Mouse (Mus musculus): ENCODE results near the gene 2900026A02Rik. TPM values are rescaled to one million over a fixed set of nuclear protein-coding genes. Genes with fewer than 3 reads are reported as not detected.

The 2900026A02Rik gene
- polyA plus RNA-seq, 1 experiment from 2014 or later: 1.5 TPM

- no peak overlapping the region for H3K4me3 ChIP-seq (ENCODE audit: low read depth, low read length)
- no peak overlapping the region for H3K9ac ChIP-seq (ENCODE audit: low read depth, low read length)
- no peak overlapping the region for H3K4me2 ChIP-seq (replicated peaks; ENCODE audit: low read depth, low read length)
- no peaks in the 10 kb centered on the region for H3K4me1 ChIP-seq (replicated peaks; ENCODE audit: control insufficient read depth, insufficient read depth, low read length)
- H3K27ac ChIP-seq (ENCODE audit: low read depth, low read length): no peak overlapping the region
- 91% methylated on average over 12 of the region's 12 CpGs for WGBS
- no peaks in the 10 kb centered on the region for H3K36me3 ChIP-seq (ENCODE audit: control insufficient read depth, insufficient read depth, low read length)
- H3K27me3 ChIP-seq (ENCODE audit: control insufficient read depth, insufficient read depth, low read length): no peaks in the 10 kb centered on the region
- H3K9me3 ChIP-seq (ENCODE audit: control insufficient read depth, low read length): no peaks in the 10 kb centered on the region
- DNase-seq (ENCODE audit: low spot score) (no peak), ATAC-seq (ENCODE audit: low FRiP score) (no peak)
Observed at GRCm38 (mm10) chr5:113195451-113195850, 25.6 kb downstream of the 2900026A02Rik start.

GRCm38 (mm10) chr5:113193762-113194161 lies 27.3 kb downstream of the 2900026A02Rik start:
- H3K4me3 ChIP-seq (ENCODE audit: low read depth, low read length): no peak overlapping the region
- H3K9me3 ChIP-seq (ENCODE audit: control insufficient read depth, low read length): no peaks in the 10 kb centered on the region
- H3K4me1 ChIP-seq (replicated peaks; ENCODE audit: control insufficient read depth, insufficient read depth, low read length): no peaks in the 10 kb centered on the region
- no peaks in the 10 kb centered on the region for H3K27me3 ChIP-seq (ENCODE audit: control insufficient read depth, insufficient read depth, low read length)
- H3K36me3 ChIP-seq (ENCODE audit: control insufficient read depth, insufficient read depth, low read length): no peaks in the 10 kb centered on the region
- no peak for DNase-seq (ENCODE audit: low spot score)
- ATAC-seq (ENCODE audit: low FRiP score): no peak
- H3K9ac ChIP-seq (ENCODE audit: low read depth, low read length): no peak overlapping the region
- 93% methylated on average over 18 of the region's 18 CpGs for WGBS
- no peak overlapping the region for H3K27ac ChIP-seq (ENCODE audit: low read depth, low read length)
- H3K4me2 ChIP-seq (replicated peaks; ENCODE audit: low read depth, low read length): no peak overlapping the region

GRCm38 (mm10) chr5:113191901-113192300 lies 29.1 kb downstream of the 2900026A02Rik start:
- no peak overlapping the region for H3K4me2 ChIP-seq (replicated peaks; ENCODE audit: low read depth, low read length)
- no peak for DNase-seq (ENCODE audit: low spot score)
- no peak overlapping the region for H3K9ac ChIP-seq (ENCODE audit: low read depth, low read length)
- 84% methylated on average over 14 of the region's 14 CpGs for WGBS
- ATAC-seq (ENCODE audit: low FRiP score): no peak
- no peaks in the 10 kb centered on the region for H3K4me1 ChIP-seq (replicated peaks; ENCODE audit: control insufficient read depth, insufficient read depth, low read length)
- no peaks in the 10 kb centered on the region for H3K9me3 ChIP-seq (ENCODE audit: control insufficient read depth, low read length)
- no peaks in the 10 kb centered on the region for H3K36me3 ChIP-seq (ENCODE audit: control insufficient read depth, insufficient read depth, low read length)
- no peak overlapping the region for H3K27ac ChIP-seq (ENCODE audit: low read depth, low read length)
- H3K27me3 ChIP-seq (ENCODE audit: control insufficient read depth, insufficient read depth, low read length): no peaks in the 10 kb centered on the region
- H3K4me3 ChIP-seq (ENCODE audit: low read depth, low read length): no peak overlapping the region

- no peaks in the 10 kb centered on the region for H3K36me3 ChIP-seq (ENCODE audit: control insufficient read depth, insufficient read depth, low read length)
- H3K27me3 ChIP-seq (ENCODE audit: control insufficient read depth, insufficient read depth, low read length): no peaks in the 10 kb centered on the region
- no peak for DNase-seq (ENCODE audit: low spot score)
- 75% methylated on average over 14 of the region's 14 CpGs for WGBS
- H3K4me3 ChIP-seq (ENCODE audit: low read depth, low read length): no peak overlapping the region
- no peak for ATAC-seq (ENCODE audit: low FRiP score)
- H3K27ac ChIP-seq (ENCODE audit: low read depth, low read length): no peak overlapping the region
- H3K9ac ChIP-seq (ENCODE audit: low read depth, low read length): no peak overlapping the region
- no peak overlapping the region for H3K4me2 ChIP-seq (replicated peaks; ENCODE audit: low read depth, low read length)
- no peaks in the 10 kb centered on the region for H3K9me3 ChIP-seq (ENCODE audit: control insufficient read depth, low read length)
- no peaks in the 10 kb centered on the region for H3K4me1 ChIP-seq (replicated peaks; ENCODE audit: control insufficient read depth, insufficient read depth, low read length)
Observed at GRCm38 (mm10) chr5:113190558-113190957, 30.5 kb downstream of the 2900026A02Rik start.

GRCm38 (mm10) chr5:113181441-113181840 lies 39.6 kb downstream of the 2900026A02Rik start:
- no peak overlapping the region for H3K9ac ChIP-seq (ENCODE audit: low read depth, low read length)
- H3K4me3 ChIP-seq (ENCODE audit: low read depth, low read length): no peak overlapping the region
- no peak overlapping the region for H3K27ac ChIP-seq (ENCODE audit: low read depth, low read length)
- H3K4me1 ChIP-seq (replicated peaks; ENCODE audit: control insufficient read depth, insufficient read depth, low read length): peaks cover 6% of the 10 kb centered on the region
- DNase-seq (ENCODE audit: low spot score): no peak
- no peaks in the 10 kb centered on the region for H3K9me3 ChIP-seq (ENCODE audit: control insufficient read depth, low read length)
- 47% methylated on average over 6 of the region's 6 CpGs for WGBS
- H3K4me2 ChIP-seq (replicated peaks; ENCODE audit: low read depth, low read length): no peak overlapping the region
- ATAC-seq (ENCODE audit: low FRiP score): no peak
- no peaks in the 10 kb centered on the region for H3K36me3 ChIP-seq (ENCODE audit: control insufficient read depth, insufficient read depth, low read length)
- no peaks in the 10 kb centered on the region for H3K27me3 ChIP-seq (ENCODE audit: control insufficient read depth, insufficient read depth, low read length)

GRCm38 (mm10) chr5:113180755-113181154 lies 40.3 kb downstream of the 2900026A02Rik start:
- Histone ChIP-seq H3K9me3 (ENCODE audit: control insufficient read depth, low read length) (no peaks in the 10 kb centered on the region), H3K27ac (ENCODE audit: low read depth, low read length) (peak overlapping the region; percentile 70), H3K27me3 (ENCODE audit: control insufficient read depth, insufficient read depth, low read length) (no peaks in the 10 kb centered on the region), H3K4me1 (replicated peaks; ENCODE audit: control insufficient read depth, insufficient read depth, low read length) (peaks cover 6% of the 10 kb centered on the region), H3K9ac (ENCODE audit: low read depth, low read length) (no peak overlapping the region), H3K4me2 (replicated peaks; ENCODE audit: low read depth, low read length) (peak overlapping the region; percentile 46; the same call in 1 of the 2 replicates), H3K36me3 (ENCODE audit: control insufficient read depth, insufficient read depth, low read length) (no peaks in the 10 kb centered on the region), H3K4me3 (ENCODE audit: low read depth, low read length) (no peak overlapping the region)
- WGBS: 80% methylated on average over 15 of the region's 15 CpGs
- ATAC-seq (ENCODE audit: low FRiP score): no peak
- no peak for DNase-seq (ENCODE audit: low spot score)

GRCm38 (mm10) chr5:113179843-113180682 lies 41.0 kb downstream of the 2900026A02Rik start:
- peak overlapping the region; percentile 37 for H3K9ac ChIP-seq (ENCODE audit: low read depth, low read length)
- peak overlapping the region; percentile 71 for H3K27ac ChIP-seq (ENCODE audit: low read depth, low read length)
- H3K27me3 ChIP-seq (ENCODE audit: control insufficient read depth, insufficient read depth, low read length): no peaks in the 10 kb centered on the region
- peak overlapping the region; percentile 46 for H3K4me2 ChIP-seq (replicated peaks; ENCODE audit: low read depth, low read length)
- peak overlapping the region; percentile 18 for H3K4me3 ChIP-seq (ENCODE audit: low read depth, low read length)
- H3K4me1 ChIP-seq (replicated peaks; ENCODE audit: control insufficient read depth, insufficient read depth, low read length): peaks cover 6% of the 10 kb centered on the region
- DNase-seq (ENCODE audit: low spot score) (peak; percentile 94), ATAC-seq (ENCODE audit: low FRiP score) (peak; percentile 72)
- no peaks in the 10 kb centered on the region for H3K9me3 ChIP-seq (ENCODE audit: control insufficient read depth, low read length)
- WGBS: 3% methylated on average over 26 of the region's 30 CpGs
- H3K36me3 ChIP-seq (ENCODE audit: control insufficient read depth, insufficient read depth, low read length): no peaks in the 10 kb centered on the region

GRCm38 (mm10) chr5:113179451-113179842 lies 41.6 kb downstream of the 2900026A02Rik start:
- 8% methylated on average over 2 of the region's 9 CpGs for WGBS
- ATAC-seq (ENCODE audit: low FRiP score): peak; percentile 18; the same call in 1 of the 2 replicates

GRCm38 (mm10) chr5:113175976-113176375 lies 45.1 kb downstream of the 2900026A02Rik start:
- WGBS: 93% methylated on average over 10 of the region's 10 CpGs
- DNase-seq (ENCODE audit: low spot score): no peak
- H3K9ac ChIP-seq (ENCODE audit: low read depth, low read length): no peak overlapping the region

More at GRCm38 (mm10) chr5:113179451-113179842, 41.6 kb downstream of the 2900026A02Rik start:
- Histone ChIP-seq H3K4me3 (ENCODE audit: low read depth, low read length) (peak overlapping the region; percentile 18), H3K4me1 (replicated peaks; ENCODE audit: control insufficient read depth, insufficient read depth, low read length) (peaks cover 6% of the 10 kb centered on the region), H3K9ac (ENCODE audit: low read depth, low read length) (peak overlapping the region; percentile 37), H3K27ac (ENCODE audit: low read depth, low read length) (peak overlapping the region; percentile 71), H3K9me3 (ENCODE audit: control insufficient read depth, low read length) (no peaks in the 10 kb centered on the region), H3K27me3 (ENCODE audit: control insufficient read depth, insufficient read depth, low read length) (no peaks in the 10 kb centered on the region), H3K4me2 (replicated peaks; ENCODE audit: low read depth, low read length) (peak overlapping the region; percentile 46), H3K36me3 (ENCODE audit: control insufficient read depth, insufficient read depth, low read length) (no peaks in the 10 kb centered on the region)
- peak; percentile 55 for DNase-seq (ENCODE audit: low spot score)

More at GRCm38 (mm10) chr5:113175976-113176375, 45.1 kb downstream of the 2900026A02Rik start:
- no peak overlapping the region for H3K4me2 ChIP-seq (replicated peaks; ENCODE audit: low read depth, low read length)
- no peak overlapping the region for H3K4me3 ChIP-seq (ENCODE audit: low read depth, low read length)
- no peaks in the 10 kb centered on the region for H3K36me3 ChIP-seq (ENCODE audit: control insufficient read depth, insufficient read depth, low read length)
- no peak for ATAC-seq (ENCODE audit: low FRiP score)
- no peaks in the 10 kb centered on the region for H3K27me3 ChIP-seq (ENCODE audit: control insufficient read depth, insufficient read depth, low read length)
- peaks cover 6% of the 10 kb centered on the region for H3K4me1 ChIP-seq (replicated peaks; ENCODE audit: control insufficient read depth, insufficient read depth, low read length)
- no peak overlapping the region for H3K27ac ChIP-seq (ENCODE audit: low read depth, low read length)
- H3K9me3 ChIP-seq (ENCODE audit: control insufficient read depth, low read length): no peaks in the 10 kb centered on the region

Data from hindbrain, embryonic 11.5 days (tissue).